Mouse (Mus musculus) mouse embryonic stem cell (cell line): ENCODE measurements around the gene Ifngr2.

ENCODE experiments used
- in situ Hi-C, 2 experiments: fragments of 300-500 bp; cut with MboI; formaldehyde crosslinking; loops; 1 replicate in 1 of 2; 3 replicates in 1 of 2; pipeline ENCODE4 v1.14.3; 2019 to 2020; ENCODE audit warnings: low sequenced_read_pairs in 2 of 2, low pct_unique_long_range_greater_than_20kb in 1 of 2, mixed read lengths in 1 of 2; ENCODE audit not compliant: unreplicated experiment in 1 of 2

Ifngr2 gene

GRCm38 (mm10) chr16:91592162-91592561 is 45.3 kb downstream of the Ifngr2 start:
- in situ Hi-C loops, result no loop called here

- in situ Hi-C loops, result no loop called here
Measured at GRCm38 (mm10) chr16:91593262-91593661, 46.4 kb downstream of the Ifngr2 start.

- in situ Hi-C loops, result no loop called here
Measured at GRCm38 (mm10) chr16:91595076-91595475, 48.2 kb downstream of the Ifngr2 start.

GRCm38 (mm10) chr16:91596397-91596778 is 49.5 kb downstream of the Ifngr2 start:
- in situ Hi-C loops, result no loop called here

- in situ Hi-C loops, result no loop called here
Measured at GRCm38 (mm10) chr16:91596779-91597671, 50.2 kb downstream of the Ifngr2 start.

- in situ Hi-C loops, result no loop called here
Measured at GRCm38 (mm10) chr16:91597672-91598010, 50.8 kb downstream of the Ifngr2 start, which contains the start of gene Tmem50b. TSS of gene Tmem50b (minus strand) at chr16:91597800.

- in situ Hi-C loops, result no loop called here
Measured at GRCm38 (mm10) chr16:91599242-91599641, 52.4 kb downstream of the Ifngr2 start.

- in situ Hi-C loops, result no loop called here
Measured at GRCm38 (mm10) chr16:91601081-91601480, 54.2 kb downstream of the Ifngr2 start.

GRCm38 (mm10) chr16:91601693-91602092 is 54.8 kb downstream of the Ifngr2 start:
- in situ Hi-C loops, result no loop called here

- in situ Hi-C loops, result no loop called here
Measured at GRCm38 (mm10) chr16:91605156-91605555, 58.3 kb downstream of the Ifngr2 start.

- in situ Hi-C loops, result no loop called here
Measured at GRCm38 (mm10) chr16:91606958-91607357, 60.1 kb downstream of the Ifngr2 start.

- in situ Hi-C loops, result no loop called here
Measured at GRCm38 (mm10) chr16:91609501-91610245, 62.8 kb downstream of the Ifngr2 start.

- in situ Hi-C loops, result no loop called here
Measured at GRCm38 (mm10) chr16:91611248-91611647, 64.4 kb downstream of the Ifngr2 start.

GRCm38 (mm10) chr16:91612525-91612924 is 65.7 kb downstream of the Ifngr2 start:
- in situ Hi-C loops, result no loop called here

GRCm38 (mm10) chr16:91614552-91614951 is 67.7 kb downstream of the Ifngr2 start:
- in situ Hi-C loops, result no loop called here
